Mouse (Mus musculus): ENCODE measurements at regions not wholly inside any gene's neighbourhood (a gene's known extent, or its start where the extent isn't known, plus 50 kb on each side); places are given as distances from the start of the nearest gene placed in this dataset.

DNA sequence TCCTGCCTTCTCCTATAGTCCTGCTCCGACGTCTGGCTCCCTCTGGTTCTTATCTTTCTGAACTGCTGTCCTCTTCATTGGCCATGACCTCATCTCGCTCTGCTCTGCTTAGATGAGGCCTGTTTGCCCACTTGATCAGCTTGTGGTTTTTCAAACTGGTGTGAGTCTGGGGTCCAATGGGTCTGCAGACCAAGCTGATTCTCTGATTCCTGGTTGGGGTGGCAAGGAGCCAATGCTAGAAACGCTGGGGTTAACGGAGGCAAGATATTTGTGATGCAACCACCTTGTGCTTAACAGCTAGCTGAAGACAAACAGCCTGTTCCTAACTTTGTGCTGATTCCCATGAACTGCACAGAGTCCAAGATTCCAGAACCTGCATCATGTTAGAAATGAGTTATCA is 192.0 kb upstream of the Bcl6 start:
- DNase-seq (ENCODE audit: low spot score): no peak

DNA sequence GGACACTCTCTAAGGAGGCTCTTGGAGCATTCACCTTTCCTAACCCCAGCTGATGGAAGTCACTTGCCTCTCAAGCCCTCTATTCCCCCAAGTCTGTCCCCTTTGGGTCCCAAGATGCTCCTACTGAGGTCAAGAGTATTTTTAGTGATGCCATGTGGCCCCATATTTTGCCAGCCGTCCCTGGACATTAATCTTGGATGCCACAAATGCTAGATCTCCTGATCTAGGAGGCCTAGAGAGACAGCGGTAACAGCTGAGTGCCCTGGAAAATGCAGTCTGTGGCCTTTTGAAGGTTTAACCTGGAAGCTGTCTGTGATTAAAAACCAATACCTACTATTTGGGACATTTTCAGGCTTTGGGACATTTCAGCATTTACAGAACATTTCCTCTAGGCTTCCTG is 188.9 kb upstream of the Bcl6 start:
- DNase-seq (ENCODE audit: low spot score): no peak

DNA sequence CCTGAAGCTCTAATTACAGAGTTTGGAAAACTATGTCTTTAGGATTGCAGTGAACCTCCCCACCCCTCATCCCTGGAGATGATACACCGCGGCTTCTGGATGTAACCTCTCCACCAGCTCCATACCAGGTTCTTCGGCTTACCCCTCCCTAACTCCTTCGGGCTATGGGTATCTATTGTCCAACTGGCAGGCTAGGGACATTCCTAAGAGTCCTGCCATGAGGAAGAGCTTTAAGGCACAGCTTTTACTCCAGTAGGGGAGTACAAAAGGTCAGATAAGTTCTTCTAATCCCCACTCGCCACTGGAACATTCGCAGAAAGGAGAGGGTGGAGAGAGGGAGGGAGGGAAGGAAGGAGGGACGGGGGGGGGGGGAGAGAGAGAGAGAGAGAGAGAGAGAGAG is 188.5 kb upstream of the Bcl6 start:
- DNase-seq (ENCODE audit: low spot score): no peak

DNA sequence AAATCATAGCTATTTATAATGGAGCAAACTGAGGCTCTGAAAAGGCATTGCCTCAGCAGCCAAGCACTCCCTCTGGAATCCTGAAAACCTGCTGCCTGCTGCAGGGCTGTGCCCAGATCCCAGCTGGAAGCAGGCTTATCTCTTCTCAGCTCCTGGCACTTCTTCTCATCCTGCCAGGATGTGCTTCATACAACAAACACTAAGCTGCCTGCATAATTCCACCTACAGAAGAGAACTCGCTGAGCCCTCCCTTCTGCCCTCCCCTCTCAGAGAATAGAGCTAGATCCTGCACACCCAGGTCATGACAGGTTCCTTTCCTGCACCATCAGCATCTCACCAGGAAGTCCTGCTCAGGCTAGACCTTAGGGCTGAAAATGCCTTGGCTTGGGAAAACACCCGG is 187.4 kb upstream of the Bcl6 start:
- DNase-seq (ENCODE audit: low spot score): no peak

DNA sequence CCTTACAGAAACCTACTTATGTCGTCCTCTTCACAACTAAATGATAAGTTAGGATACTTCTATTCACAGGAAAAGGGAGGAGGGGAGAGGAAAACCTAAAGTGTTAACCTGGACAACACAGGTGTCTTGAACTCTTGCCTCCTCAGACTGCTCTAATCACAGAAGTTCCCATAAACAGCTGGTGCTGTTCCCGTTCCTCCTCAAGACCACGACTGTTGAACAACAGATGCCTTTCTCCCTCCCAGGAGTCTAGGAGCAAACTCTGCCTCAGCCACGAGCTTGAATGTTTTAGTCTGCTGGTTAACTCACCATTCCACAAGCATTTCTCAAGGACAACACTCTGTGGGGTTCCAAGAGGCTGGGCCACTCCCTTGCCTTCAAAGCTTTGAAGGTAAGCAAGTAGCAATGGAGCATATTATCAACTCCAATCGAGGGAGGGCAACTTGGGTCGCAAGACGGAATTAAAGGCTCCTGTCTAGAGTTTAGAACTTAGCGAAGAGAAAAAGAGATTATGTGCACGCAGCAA is 186.6 kb upstream of the Bcl6 start:
- no peak for DNase-seq (ENCODE audit: low spot score)

DNA sequence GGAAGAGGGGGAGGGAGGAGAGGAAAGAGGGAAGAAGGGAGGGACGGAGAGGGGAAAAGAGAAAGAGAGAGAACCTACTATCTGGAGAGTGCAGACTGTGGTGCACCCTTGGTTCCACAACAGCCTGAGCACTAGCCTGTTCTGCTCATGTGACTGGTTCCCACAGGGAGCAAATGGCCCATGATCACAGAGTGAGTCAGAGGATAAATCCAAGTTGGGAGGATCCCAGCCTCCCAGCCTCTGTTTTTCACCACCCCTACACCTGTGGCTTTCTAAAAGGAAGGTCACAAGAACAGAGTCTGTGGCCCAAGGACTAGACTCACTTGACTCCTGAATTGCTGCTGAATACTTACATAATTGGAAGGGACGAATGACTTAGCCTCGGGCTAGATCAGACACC is 185.9 kb upstream of the Bcl6 start:
- DNase-seq (ENCODE audit: low spot score): no peak

DNA sequence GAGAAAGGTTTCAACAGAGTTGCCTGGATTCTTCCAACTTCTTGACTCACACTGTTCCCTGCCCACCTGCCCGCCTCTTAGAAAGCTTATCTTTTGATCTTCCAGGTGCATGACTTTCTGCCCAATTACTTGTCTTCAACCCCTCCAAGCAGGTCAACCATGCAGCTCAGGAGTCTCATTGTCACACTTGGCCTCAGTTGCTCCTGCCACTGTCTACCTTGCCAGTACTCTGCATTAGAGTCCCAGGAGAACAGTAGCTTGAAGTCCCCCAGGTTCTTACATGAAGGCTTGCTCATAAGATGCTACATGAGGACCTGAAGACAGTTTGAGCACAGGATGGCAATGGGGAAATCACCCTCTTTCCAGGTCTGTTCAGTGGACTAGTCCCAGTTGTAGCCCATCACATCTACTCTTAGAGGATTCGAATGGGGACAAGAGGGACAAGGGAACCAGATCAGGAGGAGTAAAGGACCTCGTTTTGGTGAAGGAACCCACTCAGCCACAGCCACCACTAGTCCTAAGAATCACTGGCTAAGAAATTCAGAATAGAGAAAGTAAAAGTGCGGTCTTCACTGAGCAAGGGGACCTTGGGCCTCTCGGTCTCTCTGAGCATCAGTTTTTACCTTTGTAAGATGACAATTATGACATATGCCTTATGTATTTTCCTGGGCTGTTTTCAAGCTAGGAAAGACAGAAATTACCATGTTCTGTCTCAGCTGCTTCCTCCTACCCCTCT is 185.3 kb upstream of the Bcl6 start:
- no peak for DNase-seq (ENCODE audit: low spot score)

DNA sequence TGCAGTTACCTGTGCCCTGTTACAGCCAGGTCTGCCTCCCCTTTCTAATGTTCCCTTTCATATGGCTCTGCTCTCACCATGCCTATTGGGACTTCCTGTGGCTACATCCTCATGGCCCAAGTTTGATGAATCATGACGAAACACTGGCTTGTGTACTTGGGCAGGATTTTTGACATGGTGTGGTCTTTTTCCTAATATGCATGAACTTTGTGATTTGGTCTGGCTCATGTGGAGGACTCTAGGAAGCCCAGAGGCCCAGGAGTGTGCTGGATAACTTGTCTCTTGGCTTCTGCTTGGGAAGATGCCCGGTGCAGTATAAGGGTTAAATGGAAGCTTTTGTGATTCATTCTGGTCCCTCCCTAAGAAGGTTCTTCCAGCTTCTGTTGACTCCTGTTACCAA is 184.0 kb upstream of the Bcl6 start:
- DNase-seq (ENCODE audit: low spot score): no peak

DNA sequence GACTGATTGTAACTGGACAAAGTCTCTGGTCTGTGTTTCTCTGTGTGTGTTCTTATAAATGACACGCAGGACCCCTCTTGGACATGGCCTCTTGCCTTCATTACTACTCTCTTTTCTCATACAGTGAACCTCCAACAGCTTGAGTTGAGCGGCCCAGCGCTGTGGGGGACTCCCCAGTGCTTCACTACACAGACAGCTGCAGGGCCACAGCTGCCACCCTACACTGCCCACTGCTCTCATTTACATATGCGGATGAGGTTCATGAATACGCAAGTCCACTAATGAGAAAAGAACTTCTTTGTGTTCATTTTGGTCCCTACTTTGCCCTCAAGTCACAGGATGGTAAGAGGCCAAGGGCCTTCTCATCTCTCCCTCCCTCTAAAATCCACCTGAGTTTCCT is 183.4 kb upstream of the Bcl6 start:
- no peak for DNase-seq (ENCODE audit: low spot score)

DNA sequence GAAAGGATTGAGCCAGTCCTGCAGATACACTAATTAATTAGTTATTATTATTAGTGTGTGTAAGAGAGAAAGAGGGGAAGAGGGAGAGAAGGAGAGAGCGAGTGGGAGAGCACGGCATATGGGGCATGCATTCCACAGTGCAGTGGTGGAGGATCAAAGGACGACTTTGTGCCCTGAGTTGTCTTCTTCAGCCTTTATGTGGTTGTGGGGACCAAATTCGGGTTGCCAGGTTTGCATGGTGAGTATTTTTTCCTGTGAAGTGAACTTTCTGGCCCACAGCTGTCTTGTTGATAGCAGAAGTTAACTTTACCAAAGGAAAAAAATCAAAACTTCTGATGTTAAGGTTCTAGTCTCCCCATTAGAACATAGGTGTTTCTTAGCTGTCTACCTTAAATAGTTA is 182.5 kb upstream of the Bcl6 start:
- no peak for DNase-seq (ENCODE audit: low spot score)

DNA sequence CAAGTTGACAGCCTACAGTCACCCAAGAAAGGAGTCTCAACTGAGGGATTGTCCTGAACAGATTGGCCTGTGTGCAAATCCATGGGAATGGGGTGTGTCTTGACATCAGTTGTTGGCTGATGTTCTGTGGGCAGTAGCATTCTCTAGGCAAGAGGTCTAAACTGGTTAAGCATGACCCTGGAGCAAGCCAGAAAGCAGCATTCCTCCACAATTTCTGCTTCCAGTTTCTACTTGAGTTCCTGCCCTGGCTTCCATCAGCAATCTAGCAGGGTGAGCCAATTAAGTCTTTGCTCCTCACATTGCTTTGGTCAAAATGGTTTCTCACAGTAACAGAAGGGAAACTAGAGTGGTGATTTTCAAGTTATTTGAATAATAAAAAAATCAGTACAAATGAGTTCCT is 177.8 kb upstream of the Bcl6 start:
- no peak for DNase-seq (ENCODE audit: low spot score)

DNA sequence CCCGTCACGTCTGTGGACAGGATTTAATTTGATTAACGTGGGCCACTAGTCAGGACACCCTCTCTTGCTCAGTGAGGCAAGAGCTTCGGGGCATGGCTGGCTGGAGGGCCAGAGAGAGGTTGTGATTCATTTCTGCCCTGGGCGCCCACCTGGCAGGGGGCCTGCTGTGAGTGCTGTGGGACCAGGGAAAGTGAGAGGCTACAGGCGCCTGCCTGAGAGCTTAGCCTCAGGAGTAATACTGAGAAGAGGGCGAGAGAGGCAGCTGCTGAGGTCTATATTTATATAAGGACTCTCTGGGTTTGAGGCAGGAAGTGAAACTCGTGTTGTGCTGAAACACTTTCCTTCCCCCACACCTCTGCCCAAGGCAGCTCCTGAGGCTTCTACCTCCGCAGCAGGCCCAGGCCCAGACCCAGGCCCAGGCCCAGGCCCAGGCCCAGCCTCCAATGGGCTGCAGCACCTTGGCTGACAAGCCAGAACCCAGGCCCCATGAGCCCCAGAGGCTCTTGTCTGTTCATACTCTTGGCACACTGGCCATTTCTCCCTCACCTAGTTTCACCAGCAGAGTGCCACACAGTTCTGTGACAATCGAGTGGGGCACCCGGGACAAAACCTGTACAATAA is 176.9 kb upstream of the Bcl6 start:
- no peak for DNase-seq (ENCODE audit: low spot score)

DNA sequence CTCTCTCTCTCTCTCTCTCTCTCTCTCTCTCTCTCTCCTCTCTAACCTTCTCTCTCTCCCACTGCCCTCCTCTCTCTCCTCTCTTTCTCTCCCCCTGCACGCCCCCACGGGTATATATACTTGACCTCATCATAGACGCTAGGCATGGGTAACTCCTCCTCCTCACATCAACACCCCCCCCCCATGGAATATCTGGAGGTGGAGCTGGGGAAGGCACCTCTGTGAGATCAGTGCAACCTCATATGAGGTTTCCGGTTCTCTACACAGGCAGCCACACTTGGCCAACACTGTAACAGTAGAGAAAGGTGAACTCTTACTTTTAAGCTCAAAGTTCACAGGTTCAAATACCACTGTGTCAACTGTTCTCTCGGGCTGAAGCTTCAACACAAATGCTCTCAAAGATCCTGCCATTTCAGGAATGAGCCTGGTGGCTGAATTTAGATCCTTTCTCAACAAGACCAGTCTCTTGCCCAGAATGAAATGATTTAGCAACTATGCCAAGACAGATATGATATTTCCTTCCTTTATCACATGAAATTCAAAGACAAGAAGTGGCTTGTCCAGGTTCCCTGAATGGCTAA is 172.1 kb upstream of the Bcl6 start:
- DNase-seq (ENCODE audit: low spot score): no peak

DNA sequence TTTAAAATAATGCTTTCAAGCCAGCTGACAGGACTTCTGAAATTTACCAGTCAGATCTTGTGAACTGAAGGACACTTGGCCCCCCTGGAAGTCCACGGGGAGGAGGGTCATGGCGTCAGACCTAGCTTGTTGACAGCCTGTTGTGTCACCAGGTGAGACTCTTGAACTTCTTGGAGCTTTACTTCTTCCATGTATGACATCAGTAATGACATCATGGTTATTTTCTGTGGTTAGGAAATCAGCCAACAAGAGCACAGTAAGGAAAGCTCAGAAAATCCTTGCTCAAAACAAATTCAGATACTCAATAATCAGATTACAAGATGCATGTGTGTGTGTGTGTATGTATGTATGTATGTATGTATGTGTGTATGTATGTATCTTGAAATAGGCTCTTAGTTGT is 170.7 kb upstream of the Bcl6 start:
- no peak for DNase-seq (ENCODE audit: low spot score)

DNA sequence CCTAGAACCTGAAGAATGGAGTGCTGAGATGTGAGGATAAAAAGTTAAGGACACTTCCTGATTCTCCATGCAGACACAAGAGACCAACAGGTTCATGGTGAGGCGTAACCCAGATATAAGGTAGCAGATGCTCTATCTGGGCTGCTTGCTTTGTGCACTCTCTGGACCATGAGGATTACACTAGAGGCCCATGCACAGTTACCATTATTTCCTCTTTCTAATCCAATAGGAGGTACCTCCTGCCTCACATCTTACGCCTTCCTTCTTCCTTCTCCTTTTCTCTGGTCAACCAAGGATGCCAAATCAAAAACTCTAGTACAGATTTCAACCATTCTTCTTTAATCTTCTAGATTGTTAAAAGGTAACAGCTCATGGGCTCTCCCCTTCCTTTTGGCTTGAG is 169.1 kb upstream of the Bcl6 start:
- DNase-seq (ENCODE audit: low spot score): no peak

DNA sequence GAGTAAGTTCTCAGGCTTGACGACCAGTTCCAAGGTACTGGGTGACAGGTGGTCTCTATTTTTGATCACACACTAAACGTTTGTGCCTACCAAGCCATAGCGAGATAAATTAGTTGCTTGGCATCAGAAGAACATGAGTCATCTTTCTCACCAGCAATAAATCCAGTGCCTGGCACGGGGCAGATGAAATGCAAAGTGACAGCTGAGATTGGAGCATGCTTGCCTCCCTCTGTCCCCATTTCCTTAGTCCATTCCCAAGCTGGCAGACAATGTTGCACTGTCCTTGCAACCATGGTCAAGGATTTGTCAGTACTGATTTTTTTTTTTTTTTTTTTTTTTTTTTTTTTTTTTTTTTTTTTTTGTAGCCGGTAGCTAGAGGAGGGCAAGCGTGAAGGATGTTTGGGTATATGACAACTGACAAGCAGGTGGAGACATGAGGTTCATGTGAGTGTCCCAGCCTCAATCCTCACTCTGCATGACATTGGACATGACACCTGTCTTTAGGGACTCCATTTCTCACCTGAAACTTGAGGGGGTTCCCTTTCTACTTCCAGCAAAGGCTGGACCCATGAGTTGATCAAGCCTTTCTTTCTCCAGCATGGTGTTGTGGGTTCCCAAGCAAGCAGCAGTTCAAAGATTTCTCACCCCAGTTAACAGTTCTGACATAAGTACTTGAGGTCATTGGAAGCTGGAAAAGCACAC is 168.2 kb upstream of the Bcl6 start:
- DNase-seq (ENCODE audit: low spot score): no peak

DNA sequence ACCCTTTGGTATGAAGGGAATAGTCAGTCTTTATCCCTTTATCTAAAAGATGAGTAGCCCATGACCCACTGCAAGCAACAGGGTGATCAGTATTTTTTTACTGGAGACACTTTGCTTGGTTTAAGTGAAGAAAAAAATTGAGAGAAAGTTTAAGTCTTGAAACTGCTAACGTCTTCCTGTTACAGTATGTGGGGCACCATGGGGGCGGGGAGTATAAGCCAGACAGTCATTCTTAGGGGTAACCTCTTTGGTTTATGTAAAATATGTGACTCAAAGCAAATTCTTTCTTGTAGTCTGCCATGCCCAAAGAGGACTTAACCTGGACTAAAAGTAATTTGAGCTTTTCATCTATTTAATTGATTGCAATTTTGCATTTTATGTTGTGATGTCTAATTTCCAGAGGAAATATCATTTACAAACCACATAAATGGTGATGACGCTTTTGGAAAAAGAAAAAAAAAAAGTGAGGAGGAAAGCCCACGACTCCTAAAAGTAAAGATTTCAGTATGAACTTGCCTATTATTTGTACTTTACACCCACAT is 166.2 kb upstream of the Bcl6 start:
- DNase-seq (ENCODE audit: low spot score): no peak

DNA sequence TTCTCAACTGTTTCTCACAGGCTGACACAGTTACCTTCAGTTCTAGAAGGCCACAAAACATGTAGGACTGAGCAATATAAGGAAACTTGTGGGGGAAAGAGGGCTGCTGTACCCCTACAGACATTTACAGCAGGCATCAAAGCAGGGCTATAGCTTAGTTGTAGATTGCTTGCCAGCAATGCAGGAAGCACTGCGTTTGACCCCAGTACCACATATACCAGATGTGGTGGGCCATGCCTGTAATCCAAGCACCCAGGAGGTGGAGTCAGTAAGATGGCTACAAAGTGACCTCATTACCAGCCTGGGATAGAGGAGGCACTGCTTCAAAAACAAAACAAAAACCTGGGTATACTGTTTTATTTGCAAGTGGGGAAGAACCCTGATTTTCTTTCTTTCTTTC is 165.3 kb upstream of the Bcl6 start:
- DNase-seq (ENCODE audit: low spot score): no peak

DNA sequence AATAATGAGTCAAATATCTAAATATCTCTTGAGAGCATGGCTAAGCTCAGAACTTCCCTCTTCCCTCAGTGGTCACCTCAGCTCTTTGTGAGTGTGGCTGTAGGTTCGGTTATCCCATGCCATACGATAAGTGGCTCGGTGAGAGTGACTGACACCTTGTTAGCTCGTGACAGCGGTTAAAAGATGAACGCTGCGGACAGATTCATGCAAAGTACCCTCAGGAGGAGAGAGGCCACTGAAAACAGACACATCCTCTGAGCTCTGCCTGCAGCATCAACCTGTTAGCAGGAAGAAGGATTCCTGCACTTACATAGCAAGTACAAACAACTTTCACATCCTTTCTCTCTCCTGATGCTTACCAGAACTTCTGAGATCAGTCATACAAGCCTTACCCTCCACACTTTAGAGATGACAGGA is 163.2 kb upstream of the Bcl6 start:
- DNase-seq (ENCODE audit: low spot score): no peak

DNA sequence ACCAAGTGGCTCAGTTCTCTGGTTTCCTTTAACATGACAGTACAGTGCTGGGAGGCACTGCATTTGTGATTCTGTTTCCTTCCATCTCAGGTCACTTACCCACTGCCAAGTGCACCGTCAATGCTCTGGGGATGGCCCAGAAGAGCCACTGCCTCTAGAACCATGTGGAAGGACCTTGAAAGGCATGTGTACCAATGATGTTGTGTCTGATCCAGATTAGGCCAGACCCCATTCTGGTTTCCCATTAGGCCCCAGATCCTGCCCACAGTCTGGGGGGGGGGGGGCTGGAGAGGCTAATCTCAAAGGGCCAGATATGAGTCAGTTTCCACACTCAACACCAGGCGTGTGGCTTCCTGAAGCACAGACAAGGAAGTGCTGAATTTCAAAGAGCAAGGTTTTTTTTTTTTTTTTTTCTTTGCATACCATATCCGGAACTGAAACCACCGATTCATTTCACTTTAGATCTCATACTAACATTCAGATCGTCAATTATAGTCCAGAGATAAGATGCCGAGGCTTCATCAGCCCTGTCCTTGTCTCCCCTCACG is 162.6 kb upstream of the Bcl6 start:
- DNase-seq (ENCODE audit: low spot score): no peak

DNA sequence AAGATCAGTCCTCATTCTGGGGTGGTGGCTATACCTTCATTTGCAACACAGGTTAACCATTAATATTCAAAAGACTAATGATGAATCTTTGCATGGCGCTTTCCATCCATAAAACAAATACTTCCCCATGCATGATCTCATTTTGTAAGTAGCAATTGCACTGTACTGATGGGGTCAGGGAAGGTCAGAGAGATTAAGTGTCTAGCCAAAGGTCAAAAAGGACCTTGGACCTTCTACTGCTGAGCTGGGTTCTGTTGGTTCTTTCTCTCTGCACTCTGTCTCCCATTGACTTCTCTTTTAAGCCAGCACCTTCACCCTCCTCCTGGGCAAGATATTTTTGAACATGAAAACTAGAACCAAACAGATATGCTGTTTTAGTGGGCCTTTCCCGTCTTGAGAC is 161.9 kb upstream of the Bcl6 start:
- no peak for DNase-seq (ENCODE audit: low spot score)

DNA sequence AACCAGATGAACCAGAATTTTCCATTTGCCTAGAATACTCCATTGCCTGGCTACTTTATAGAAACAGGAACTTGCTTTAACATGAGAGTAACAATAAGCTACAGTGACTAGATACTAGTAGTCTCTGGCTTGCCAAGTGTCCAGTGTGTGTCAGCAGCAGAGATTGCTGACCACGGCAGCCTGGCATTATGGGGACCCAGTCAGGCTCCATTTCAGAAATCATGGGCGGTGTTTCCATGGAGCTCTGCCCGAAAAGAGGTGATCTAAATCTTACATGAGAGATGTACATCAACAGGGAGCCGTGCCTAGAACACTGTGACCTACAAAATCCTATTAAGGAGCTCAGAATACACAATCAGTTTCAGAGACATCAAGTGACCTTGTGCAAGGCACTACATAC is 160.8 kb upstream of the Bcl6 start:
- DNase-seq (ENCODE audit: low spot score): no peak

All from c-Kit-positive CD71-positive TER-119-positive erythroid progenitor cells, embryonic 14.5 days (primary cell).